31 mouse cellular contexts compared by ENCODE assay signal in genomic region chr1:118699118-118699890, GRCm38 (mm10).
A peak's percentile ranks its signal among the peaks of the same experiment; 100 is the strongest.
DNase-seq lines count a peak whose midpoint lies in the region; ATAC-seq lines count a peak whose summit lies in the region.
"Had no signal": no experiment of that assay in that cellular context is flagged by ENCODE, and none has a peak within 500 bp of the region (broad histone marks: within the 10 kb centered on the region; RNA-seq: fewer than 3 reads in every experiment).

No protein-coding gene starts in this region.

- no peak overlapping the region for H3K9ac ChIP-seq in kidney, embryonic 14.5 days (ENCODE audit: low read depth, low read length)
- no peak overlapping the region for H3K9ac ChIP-seq in kidney, embryonic 15.5 days
- H3K9ac ChIP-seq: embryonic facial prominence, embryonic 12.5 days; forebrain, embryonic 15.5 days; hindbrain, embryonic 15.5 days; limb, embryonic 12.5 days; liver, embryonic 15.5 days; lung, embryonic 14.5 days; midbrain, embryonic 12.5 days; neural tube, embryonic 12.5 days had no signal

- 37% methylated on average over 6 of the region's 6 CpGs for WGBS in kidney, embryonic 14.5 days
- WGBS in kidney, embryonic 15.5 days, result 42% methylated on average over 6 of the region's 6 CpGs

- no peaks in the 10 kb centered on the region for H3K36me3 ChIP-seq in kidney, embryonic 14.5 days (ENCODE audit: control insufficient read depth, insufficient read depth, low read length)
- H3K36me3 ChIP-seq in kidney, embryonic 15.5 days, result no peaks in the 10 kb centered on the region
- H3K36me3 ChIP-seq: embryonic facial prominence, embryonic 12.5 days; forebrain, embryonic 15.5 days; hindbrain, embryonic 10.5 days; hindbrain, embryonic 15.5 days; limb, embryonic 12.5 days; liver, embryonic 15.5 days; midbrain, embryonic 12.5 days; neural tube, embryonic 12.5 days had no signal

- H3K9me3 ChIP-seq in kidney, embryonic 14.5 days (ENCODE audit: control insufficient read depth, low read length), result no peaks in the 10 kb centered on the region
- H3K9me3 ChIP-seq in kidney, embryonic 15.5 days (replicated peaks), result no peaks in the 10 kb centered on the region
- H3K9me3 ChIP-seq: embryonic facial prominence, embryonic 12.5 days; forebrain, embryonic 15.5 days; hindbrain, embryonic 10.5 days; hindbrain, embryonic 15.5 days; limb, embryonic 12.5 days; liver, embryonic 15.5 days; megakaryocyte, embryonic 14.5 days; midbrain, embryonic 12.5 days; neural tube, embryonic 12.5 days had no signal

- no peak for ATAC-seq in kidney, embryonic 14.5 days (ENCODE audit: low FRiP score, low TSS enrichment)
- ATAC-seq in kidney, embryonic 15.5 days (replicated peaks; ENCODE audit: low FRiP score), result peak; percentile 33; the same call in 1 of the 2 replicates
- ATAC-seq in megakaryocyte progenitor cell, adult 5-6 weeks (replicated peaks; ENCODE audit: poor library complexity), result no peak
- ATAC-seq: activated CD4-positive, CD25-positive, alpha-beta regulatory T cell, adult 4 months; CD4-positive, CD25-positive, alpha-beta regulatory T cell, adult 4 months; forebrain, embryonic 15.5 days; inflammation-experienced regulatory T-cells, adult 6 months had no signal

- no peak overlapping the region for H3K4me3 ChIP-seq in kidney, embryonic 14.5 days (ENCODE audit: low read length)
- H3K4me3 ChIP-seq in kidney, embryonic 15.5 days (replicated peaks), result no peak overlapping the region
- H3K4me3 ChIP-seq: embryonic facial prominence, embryonic 12.5 days; forebrain, embryonic 15.5 days; hindbrain, embryonic 10.5 days; hindbrain, embryonic 15.5 days; limb, embryonic 12.5 days; liver, embryonic 15.5 days; megakaryocyte, embryonic 14.5 days; midbrain, embryonic 12.5 days; myocyte; neural tube, embryonic 12.5 days had no signal

- DNase-seq in kidney, adult 11 months, result peak; percentile 91
- DNase-seq in kidney, postnatal 25 days, result peak; percentile 68 to 92
- DNase-seq in left cerebral cortex, adult 18-20 months (ENCODE audit: low spot score in 2 of 2), result no peak
- no peak for DNase-seq in thymus, postnatal 4 days
- DNase-seq: adrenal gland, adult 8-10 months; cerebellum, adult 11 months; cerebellum, adult 9-10 months; cerebellum, postnatal 36 days; gastrocnemius, postnatal 10 days; heart, postnatal 14 days; lung, embryonic 14.5 days; lung, postnatal 36 days; right cerebral cortex, postnatal 4 days; thymus, adult 2 months; thymus, postnatal 36 days had no signal

- no peak overlapping the region for H3K27ac ChIP-seq in kidney, embryonic 14.5 days (ENCODE audit: low read depth, low read length)
- H3K27ac ChIP-seq in kidney, embryonic 15.5 days, result no peak overlapping the region
- H3K27ac ChIP-seq: embryonic facial prominence, embryonic 12.5 days; forebrain, embryonic 15.5 days; hindbrain, embryonic 10.5 days; hindbrain, embryonic 15.5 days; limb, embryonic 12.5 days; liver, embryonic 15.5 days; midbrain, embryonic 12.5 days; neural tube, embryonic 12.5 days had no signal

- H3K27me3 ChIP-seq in kidney, embryonic 14.5 days (ENCODE audit: control insufficient read depth, insufficient read depth, low read length), result no peaks in the 10 kb centered on the region
- H3K27me3 ChIP-seq in kidney, embryonic 15.5 days, result no peaks in the 10 kb centered on the region
- H3K27me3 ChIP-seq: embryonic facial prominence, embryonic 12.5 days; forebrain, embryonic 15.5 days; hindbrain, embryonic 15.5 days; limb, embryonic 12.5 days; liver, embryonic 15.5 days; megakaryocyte, embryonic 14.5 days; midbrain, embryonic 12.5 days; neural tube, embryonic 12.5 days had no signal

- H3K4me1 ChIP-seq in kidney, embryonic 14.5 days (ENCODE audit: control insufficient read depth, insufficient read depth, low read length), result no peaks in the 10 kb centered on the region
- peaks cover 7% of the 10 kb centered on the region; the same call in 1 of the 2 replicates for H3K4me1 ChIP-seq in kidney, embryonic 15.5 days
- H3K4me1 ChIP-seq: embryonic facial prominence, embryonic 12.5 days; forebrain, embryonic 15.5 days; hindbrain, embryonic 15.5 days; limb, embryonic 12.5 days; liver, embryonic 15.5 days; megakaryocyte, embryonic 14.5 days; midbrain, embryonic 12.5 days; neural tube, embryonic 12.5 days had no signal

- no peak overlapping the region for H3K4me2 ChIP-seq in kidney, embryonic 14.5 days (replicated peaks; ENCODE audit: low read depth, low read length)
- H3K4me2 ChIP-seq in kidney, embryonic 15.5 days, result no peak overlapping the region
- H3K4me2 ChIP-seq: embryonic facial prominence, embryonic 12.5 days; forebrain, embryonic 15.5 days; hindbrain, embryonic 15.5 days; limb, embryonic 12.5 days; liver, embryonic 15.5 days; lung, embryonic 14.5 days; midbrain, embryonic 12.5 days; neural tube, embryonic 12.5 days had no signal

Comparison
In these comparisons a context has a peak if more than half of its experiments do, and no peak if none do; other contexts are left out.
1. DNase-seq: peak in kidney, adult 11 months (single experiment) and kidney, postnatal 25 days (2 of 2); none in left cerebral cortex, adult 18-20 months (0 of 2) and thymus, postnatal 4 days (single experiment).